Mouse (Mus musculus) cerebellum, adult 11 months (tissue): ENCODE data around the gene Gucd1.
"Not testable (repeated sequence)": the region's sequence is repeated elsewhere in the genome, so short reads cannot be mapped to it uniquely, and the experiment has no call there.

ENCODE experiments used
- DNase-seq: peaks from one replicate; pipeline ENCODE4 v3.0.0; 2022

The Gucd1 gene

GRCm38 (mm10) chr10:75458329-75458728, 59.4 kb downstream of the Gucd1 start:
- no peak for DNase-seq

- DNase-seq: no peak
These were observed 59.9 kb downstream of the Gucd1 start for GRCm38 (mm10) chr10:75457852-75458251.

- DNase-seq: not testable (repeated sequence)
These were observed 61.5 kb downstream of the Gucd1 start for GRCm38 (mm10) chr10:75456061-75456831.

- peak; percentile 26 for DNase-seq
These were observed 66.6 kb downstream of the Gucd1 start for GRCm38 (mm10) chr10:75451036-75451786.

- DNase-seq: no peak
These were observed 67.4 kb downstream of the Gucd1 start for GRCm38 (mm10) chr10:75450331-75450730.

GRCm38 (mm10) chr10:75448806-75449420, 68.9 kb downstream of the Gucd1 start:
- DNase-seq: no peak

- DNase-seq: no peak
These were observed 70.3 kb downstream of the Gucd1 start for GRCm38 (mm10) chr10:75447489-75447888.

GRCm38 (mm10) chr10:75446501-75447083, 71.2 kb downstream of the Gucd1 start:
- DNase-seq: no peak

- DNase-seq: no peak
These were observed 72.7 kb downstream of the Gucd1 start for GRCm38 (mm10) chr10:75445030-75445429.

- DNase-seq: no peak
These were observed 73.5 kb downstream of the Gucd1 start for GRCm38 (mm10) chr10:75444111-75444826.

- DNase-seq: no peak
These were observed 74.8 kb downstream of the Gucd1 start for GRCm38 (mm10) chr10:75443017-75443416.

- no peak for DNase-seq
These were observed 76.0 kb downstream of the Gucd1 start for GRCm38 (mm10) chr10:75441800-75442199.

GRCm38 (mm10) chr10:75440756-75441155, 77.0 kb downstream of the Gucd1 start:
- DNase-seq: no peak

- peak; percentile 20 for DNase-seq
These were observed 78.5 kb downstream of the Gucd1 start for GRCm38 (mm10) chr10:75439211-75439811.

GRCm38 (mm10) chr10:75438132-75438810, 79.5 kb downstream of the Gucd1 start:
- no peak for DNase-seq

GRCm38 (mm10) chr10:75437284-75437683, 80.5 kb downstream of the Gucd1 start:
- DNase-seq: no peak

GRCm38 (mm10) chr10:75436604-75437217, 81.1 kb downstream of the Gucd1 start:
- peak; percentile 78 for DNase-seq

GRCm38 (mm10) chr10:75430633-75431032, 87.1 kb downstream of the Gucd1 start:
- DNase-seq: no peak

- no peak for DNase-seq
These were observed 87.6 kb downstream of the Gucd1 start for GRCm38 (mm10) chr10:75430147-75430537.

GRCm38 (mm10) chr10:75429522-75430146, 88.1 kb downstream of the Gucd1 start:
- no peak for DNase-seq

- DNase-seq: no peak
These were observed 88.8 kb downstream of the Gucd1 start for GRCm38 (mm10) chr10:75429004-75429380.
